Mouse (Mus musculus): ENCODE results near the gene Smyd3.

- TF ChIP-seq CTCF (IDR thresholded peaks at IDR 0.05; ENCODE audit: extremely low read depth, insufficient read depth, low read length) (no peak), POLR2A (IDR thresholded peaks at IDR 0.05; ENCODE audit: extremely low read depth, insufficient read depth, low read length) (no peak)
Observed at GRCm38 (mm10) chr1:178992503-178992902, 525.3 kb downstream of the Smyd3 start.
